Mouse (Mus musculus) embryonic facial prominence, embryonic 13.5 days (tissue): ENCODE measurements at regions not wholly inside any gene's neighbourhood (a gene's known extent, or its start where the extent isn't known, plus 50 kb on each side); places are given as distances from the start of the nearest gene placed in this dataset.
A peak's percentile ranks its signal among the peaks of the same experiment; 100 is the strongest.

Source experiments
- ATAC-seq: fragments of 200-750 bp; cut with Nextera tagmentation; 2 replicates; pipeline ENCODE4 v1.8.0; 2017; ENCODE audit warnings: low read depth; ENCODE audit not compliant: insufficient number of reproducible peaks, insufficient read depth, low FRiP score, low TSS enrichment
- H3K27ac ChIP-seq: fragments of 300-500 bp; sonication (generic); 2 replicates; pipeline ENCODE4 v1.5.1; 2015; ENCODE audit warnings: moderate library complexity, mild to moderate bottlenecking, inconsistent platforms
- H3K27me3 ChIP-seq: fragments of 300-500 bp; sonication (generic); 2 replicates; pipeline ENCODE4 v1.6.1; 2015; ENCODE audit warnings: mild to moderate bottlenecking, inconsistent platforms
- H3K36me3 ChIP-seq: fragments of 300-500 bp; sonication (generic); 2 replicates; pipeline ENCODE4 v1.6.1; 2015; ENCODE audit warnings: mild to moderate bottlenecking, inconsistent platforms
- H3K4me1 ChIP-seq: fragments of 300-500 bp; sonication (generic); 2 replicates; pipeline ENCODE4 v1.6.1; 2015; ENCODE audit warnings: inconsistent platforms
- H3K4me2 ChIP-seq: fragments of 300-500 bp; sonication (generic); 2 replicates; pipeline ENCODE4 v1.6.1; 2015; ENCODE audit warnings: moderate library complexity, mild to moderate bottlenecking, inconsistent platforms
- H3K4me3 ChIP-seq: fragments of 300-500 bp; sonication (generic); 2 replicates; pipeline ENCODE4 v1.5.1; 2015; ENCODE audit warnings: mild to moderate bottlenecking, inconsistent platforms
- H3K9ac ChIP-seq: fragments of 300-500 bp; sonication (generic); 2 replicates; pipeline ENCODE4 v1.6.1; 2015; ENCODE audit warnings: mild to moderate bottlenecking, inconsistent platforms
- H3K9me3 ChIP-seq: fragments of 300-500 bp; sonication (generic); 2 replicates; pipeline ENCODE4 v1.6.1; 2016; ENCODE audit warnings: inconsistent platforms
- WGBS: fragments of 180-500 bp; shearing (Covaris S2); methylation state at CpG from one replicate; pipeline ENCODE4 v1.1.7; 2015; ENCODE audit warnings: mixed read lengths; 5-methylcytosine and 5-hydroxymethylcytosine counted together

- 72% methylated on average over 3 of the region's 3 CpGs for WGBS
- H3K36me3 ChIP-seq = no peaks in the 10 kb centered on the region
- no peak for ATAC-seq
- H3K4me1 ChIP-seq = no peaks in the 10 kb centered on the region
- H3K9ac ChIP-seq = no peak overlapping the region
- H3K4me3 ChIP-seq = no peak overlapping the region
- H3K27ac ChIP-seq = no peak overlapping the region
- H3K27me3 ChIP-seq = no peaks in the 10 kb centered on the region; the same call in 1 of the 2 replicates
- H3K4me2 ChIP-seq = no peak overlapping the region
- H3K9me3 ChIP-seq = no peaks in the 10 kb centered on the region
Observed at GRCm38 (mm10) chr1:120921540-120921939, 319.3 kb downstream of the En1 start.

DNA sequence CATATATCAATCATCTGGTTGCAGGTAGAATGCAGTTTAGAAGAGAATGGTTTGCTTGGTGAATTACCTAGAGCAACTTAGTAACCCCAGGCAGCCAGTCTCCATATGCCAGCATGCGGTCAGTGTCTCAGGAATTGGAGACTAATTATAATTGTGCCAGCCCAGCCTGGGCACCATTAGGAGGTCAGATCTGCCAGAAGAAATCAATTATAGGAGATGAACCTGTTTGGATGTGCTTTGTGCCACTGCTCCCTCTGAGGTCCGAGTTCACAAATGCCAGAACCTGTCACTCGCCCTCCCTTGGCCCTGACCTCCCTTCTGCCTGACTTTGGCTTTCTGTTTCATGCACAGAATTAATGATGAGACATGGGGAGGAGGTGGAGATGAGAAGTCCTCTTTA lies 323.1 kb downstream of the En1 start:
- Histone ChIP-seq H3K4me3 (no peak overlapping the region), H3K9me3 (no peaks in the 10 kb centered on the region), H3K27me3 (no peaks in the 10 kb centered on the region; the same call in 1 of the 2 replicates), H3K27ac (no peak overlapping the region), H3K4me1 (no peaks in the 10 kb centered on the region), H3K36me3 (no peaks in the 10 kb centered on the region), H3K4me2 (no peak overlapping the region), H3K9ac (no peak overlapping the region)
- ATAC-seq = no peak
- WGBS = 71% methylated on average over 3 of the region's 3 CpGs

GRCm38 (mm10) chr1:120930141-120930540 lies 327.9 kb downstream of the En1 start:
- H3K4me3 ChIP-seq = no peak overlapping the region

GRCm38 (mm10) chr1:120935321-120935720 lies 333.1 kb downstream of the En1 start:
- ATAC-seq = no peak
- Histone ChIP-seq H3K4me1 (no peaks in the 10 kb centered on the region), H3K4me2 (no peak overlapping the region), H3K4me3 (no peak overlapping the region), H3K27me3 (no peaks in the 10 kb centered on the region), H3K36me3 (no peaks in the 10 kb centered on the region), H3K9me3 (no peaks in the 10 kb centered on the region), H3K27ac (no peak overlapping the region), H3K9ac (no peak overlapping the region)
- 79% methylated on average over 3 of the region's 3 CpGs for WGBS

More at GRCm38 (mm10) chr1:120930141-120930540, 327.9 kb downstream of the En1 start:
- no peak overlapping the region for H3K27ac ChIP-seq
- WGBS = 81% methylated on average over 7 of the region's 7 CpGs
- H3K4me1 ChIP-seq = no peaks in the 10 kb centered on the region
- H3K4me2 ChIP-seq = no peak overlapping the region
- no peak for ATAC-seq
- no peak overlapping the region for H3K9ac ChIP-seq
- H3K9me3 ChIP-seq = no peaks in the 10 kb centered on the region
- no peaks in the 10 kb centered on the region for H3K36me3 ChIP-seq
- H3K27me3 ChIP-seq = no peaks in the 10 kb centered on the region; the same call in 1 of the 2 replicates

- Histone ChIP-seq H3K9me3 (no peaks in the 10 kb centered on the region), H3K4me3 (no peak overlapping the region), H3K4me1 (no peaks in the 10 kb centered on the region), H3K4me2 (no peak overlapping the region), H3K36me3 (no peaks in the 10 kb centered on the region), H3K27me3 (no peaks in the 10 kb centered on the region), H3K9ac (no peak overlapping the region), H3K27ac (no peak overlapping the region)
- WGBS = 77% methylated on average over 4 of the region's 4 CpGs
- ATAC-seq = no peak
Observed at GRCm38 (mm10) chr1:120943711-120944110, 341.5 kb downstream of the En1 start.

- no peak for ATAC-seq
- Histone ChIP-seq H3K4me1 (no peaks in the 10 kb centered on the region), H3K9me3 (no peaks in the 10 kb centered on the region), H3K27ac (no peak overlapping the region), H3K4me3 (no peak overlapping the region), H3K36me3 (no peaks in the 10 kb centered on the region), H3K27me3 (no peaks in the 10 kb centered on the region), H3K4me2 (no peak overlapping the region), H3K9ac (no peak overlapping the region)
- 89% methylated on average over 4 of the region's 4 CpGs for WGBS
Observed at GRCm38 (mm10) chr1:120946349-120946748, 344.1 kb downstream of the En1 start.

- Histone ChIP-seq H3K4me2 (no peak overlapping the region), H3K9me3 (no peaks in the 10 kb centered on the region), H3K27ac (no peak overlapping the region), H3K36me3 (no peaks in the 10 kb centered on the region), H3K4me1 (peaks cover 7% of the 10 kb centered on the region; the same call in 1 of the 2 replicates), H3K9ac (no peak overlapping the region), H3K4me3 (no peak overlapping the region), H3K27me3 (peaks cover 12% of the 10 kb centered on the region; the same call in 1 of the 2 replicates)
- 74% methylated on average over 1 of the region's 1 CpGs for WGBS
- ATAC-seq = no peak
Observed at GRCm38 (mm10) chr1:120961235-120961634, 359.0 kb downstream of the En1 start.

DNA sequence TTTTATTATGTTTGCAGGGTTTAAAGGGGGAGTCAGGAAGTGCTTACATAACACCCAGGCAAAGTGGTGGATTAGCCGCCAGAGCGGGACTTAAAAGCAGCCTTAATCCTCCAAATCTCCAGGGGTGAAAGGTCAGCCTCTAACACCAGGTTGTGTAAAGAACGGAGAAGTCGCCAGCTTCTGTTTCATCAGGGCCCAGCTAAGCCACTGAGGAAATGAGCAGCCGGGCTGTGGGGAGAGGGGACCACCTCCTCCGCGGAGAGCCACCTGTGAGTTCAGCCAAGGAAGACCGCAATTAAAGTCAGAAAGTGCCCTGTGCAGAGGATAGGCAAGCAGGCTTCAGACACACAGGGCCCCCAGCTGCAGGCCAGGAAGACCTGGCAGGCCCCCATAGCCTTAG lies 359.8 kb downstream of the En1 start:
- WGBS = 12% methylated on average over 8 of the region's 8 CpGs
- no peak for ATAC-seq
- H3K4me2 ChIP-seq = no peak overlapping the region

GRCm38 (mm10) chr1:120963477-120964178 lies 361.4 kb downstream of the En1 start:
- H3K9ac ChIP-seq = peak overlapping the region; percentile 37
- ATAC-seq = no peak

More for the DNA sequence above, 359.8 kb downstream of the En1 start:
- no peak overlapping the region for H3K4me3 ChIP-seq
- H3K9me3 ChIP-seq = no peaks in the 10 kb centered on the region
- no peak overlapping the region for H3K27ac ChIP-seq
- H3K9ac ChIP-seq = no peak overlapping the region
- H3K4me1 ChIP-seq = peaks cover 7% of the 10 kb centered on the region; the same call in 1 of the 2 replicates
- H3K27me3 ChIP-seq = peaks cover 12% of the 10 kb centered on the region; the same call in 1 of the 2 replicates
- no peaks in the 10 kb centered on the region for H3K36me3 ChIP-seq

GRCm38 (mm10) chr1:120964179-120964517 lies 361.9 kb downstream of the En1 start:
- peak overlapping the region; percentile 37 for H3K9ac ChIP-seq
- WGBS = 35% methylated on average over 17 of the region's 17 CpGs

More at GRCm38 (mm10) chr1:120963477-120964178, 361.4 kb downstream of the En1 start:
- Histone ChIP-seq H3K27ac (no peak overlapping the region), H3K4me2 (peak overlapping the region; percentile 61), H3K9me3 (no peaks in the 10 kb centered on the region), H3K36me3 (no peaks in the 10 kb centered on the region), H3K27me3 (peaks cover 12% of the 10 kb centered on the region; the same call in 1 of the 2 replicates), H3K4me1 (peaks cover 7% of the 10 kb centered on the region; the same call in 1 of the 2 replicates), H3K4me3 (peak overlapping the region; percentile 36)
- 24% methylated on average over 14 of the region's 14 CpGs for WGBS

DNA sequence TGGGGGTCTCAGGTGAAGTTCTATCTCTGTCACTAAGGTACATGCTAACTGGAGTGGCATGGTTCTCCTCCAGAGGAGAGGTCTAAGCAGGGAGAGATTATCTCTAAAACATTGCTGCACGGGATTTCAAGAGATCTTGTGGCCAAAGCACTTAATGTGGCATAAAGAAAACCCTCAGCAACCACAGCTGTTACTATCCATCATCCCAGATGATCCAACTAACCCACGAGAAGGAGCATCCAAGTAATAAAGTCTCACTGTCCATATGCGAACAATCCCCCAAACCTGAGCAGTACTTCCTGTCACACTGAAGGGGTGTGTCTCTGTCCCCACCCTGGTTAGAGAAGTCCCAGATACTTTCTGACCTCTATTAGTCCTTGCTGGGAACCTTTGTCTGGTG lies 363.9 kb downstream of the En1 start:
- 65% methylated on average over 3 of the region's 3 CpGs for WGBS
- no peak overlapping the region for H3K9ac ChIP-seq

More at GRCm38 (mm10) chr1:120964179-120964517, 361.9 kb downstream of the En1 start:
- peak overlapping the region; percentile 36 for H3K4me3 ChIP-seq
- peaks cover 15% of the 10 kb centered on the region; the same call in 1 of the 2 replicates for H3K27me3 ChIP-seq
- H3K4me1 ChIP-seq = peaks cover 7% of the 10 kb centered on the region; the same call in 1 of the 2 replicates
- no peak overlapping the region for H3K27ac ChIP-seq
- H3K36me3 ChIP-seq = no peaks in the 10 kb centered on the region
- no peaks in the 10 kb centered on the region for H3K9me3 ChIP-seq
- H3K4me2 ChIP-seq = peak overlapping the region; percentile 61
- no peak for ATAC-seq

GRCm38 (mm10) chr1:120974661-120975060 lies 357.7 kb downstream of the Insig2 start:
- H3K36me3 ChIP-seq = no peaks in the 10 kb centered on the region
- WGBS = 75% methylated on average over 1 of the region's 1 CpGs
- H3K9me3 ChIP-seq = no peaks in the 10 kb centered on the region
- H3K27me3 ChIP-seq = no peaks in the 10 kb centered on the region
- H3K27ac ChIP-seq = no peak overlapping the region
- H3K4me2 ChIP-seq = no peak overlapping the region
- no peaks in the 10 kb centered on the region for H3K4me1 ChIP-seq
- H3K4me3 ChIP-seq = no peak overlapping the region
- ATAC-seq = no peak
- no peak overlapping the region for H3K9ac ChIP-seq

More for the DNA sequence above, 363.9 kb downstream of the En1 start:
- Histone ChIP-seq H3K27me3 (peaks cover 15% of the 10 kb centered on the region; the same call in 1 of the 2 replicates), H3K36me3 (no peaks in the 10 kb centered on the region), H3K27ac (no peak overlapping the region), H3K4me2 (no peak overlapping the region), H3K4me3 (no peak overlapping the region), H3K9me3 (no peaks in the 10 kb centered on the region), H3K4me1 (peaks cover 7% of the 10 kb centered on the region; the same call in 1 of the 2 replicates)
- no peak for ATAC-seq
